Mouse (Mus musculus): ENCODE results near the gene Gspt1.

DNA sequence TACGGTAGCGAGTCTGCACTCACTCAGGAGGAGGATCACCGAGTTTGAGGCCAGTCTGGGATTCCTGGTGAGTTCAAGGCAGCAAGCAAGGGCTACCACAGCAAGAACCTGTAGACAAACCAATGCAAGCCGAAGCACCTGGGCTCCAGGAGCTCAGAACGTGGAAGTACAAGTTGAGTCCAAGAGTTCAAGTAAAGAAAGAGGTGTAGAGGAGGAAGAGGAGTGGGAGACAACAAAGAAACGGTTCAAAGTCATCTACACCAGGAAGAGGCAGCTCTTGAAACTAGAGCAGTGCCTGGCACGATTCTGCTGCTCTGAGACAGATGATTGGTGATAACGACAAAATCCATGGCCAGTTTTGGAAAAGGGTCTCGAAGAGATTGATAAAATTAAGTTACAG is 8.4 kb downstream of the Gspt1 start:
- TF ChIP-seq EP300 (IDR thresholded peaks at IDR 0.05; ENCODE audit: low read depth) (no peak), CTCF (IDR thresholded peaks at IDR 0.05; ENCODE audit: low read depth) (no peak)
